Mouse (Mus musculus) T-helper 1 cell (primary cell): ENCODE data around the gene Larp1b.

Experiments used
- in situ Hi-C: fragments of 300-600 bp; cut with MboI, MseI; formaldehyde crosslinking; loops from one replicate; pipeline ENCODE4 v1.15.1; 2025; ENCODE audit warnings: high pct_unique_total_duplicates

Gene Larp1b

GRCm38 (mm10) chr3:41020687-41021086 is 71.1 kb downstream of the Larp1b start:
- in situ Hi-C loops, result no loop called here

DNA sequence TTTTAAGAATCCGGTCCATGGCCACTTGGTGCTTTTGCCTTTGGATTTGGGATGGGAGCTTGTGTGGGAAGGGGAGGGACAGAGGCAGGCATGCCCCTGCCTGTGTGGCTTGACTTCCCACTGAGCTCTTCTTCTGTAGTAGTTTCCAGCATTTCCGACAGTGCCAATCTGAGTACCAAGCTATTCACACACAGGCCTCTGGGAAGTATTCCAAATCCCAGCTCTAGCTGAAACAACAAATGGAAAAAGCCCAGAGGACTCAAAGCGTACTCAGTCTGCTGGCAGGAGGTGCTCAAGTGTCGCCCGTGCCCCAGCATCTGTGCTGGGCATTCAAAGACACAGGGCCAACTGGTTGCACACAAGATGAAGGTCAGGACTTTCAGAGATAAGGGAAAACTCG is 72.4 kb downstream of the Larp1b start:
- in situ Hi-C loops, result no loop called here

- in situ Hi-C loops, result loop anchor here (10.0 kb wide), 1 partner anchor 144 kb away; no protein-coding TSS in a partner anchor
These were observed 81.1 kb downstream of the Larp1b start for GRCm38 (mm10) chr3:41030705-41031104.

- in situ Hi-C loops, result loop anchor here (10.0 kb wide), 1 partner anchor 143 kb away; no protein-coding TSS in a partner anchor
These were observed 81.9 kb downstream of the Larp1b start for GRCm38 (mm10) chr3:41031286-41032210.

DNA sequence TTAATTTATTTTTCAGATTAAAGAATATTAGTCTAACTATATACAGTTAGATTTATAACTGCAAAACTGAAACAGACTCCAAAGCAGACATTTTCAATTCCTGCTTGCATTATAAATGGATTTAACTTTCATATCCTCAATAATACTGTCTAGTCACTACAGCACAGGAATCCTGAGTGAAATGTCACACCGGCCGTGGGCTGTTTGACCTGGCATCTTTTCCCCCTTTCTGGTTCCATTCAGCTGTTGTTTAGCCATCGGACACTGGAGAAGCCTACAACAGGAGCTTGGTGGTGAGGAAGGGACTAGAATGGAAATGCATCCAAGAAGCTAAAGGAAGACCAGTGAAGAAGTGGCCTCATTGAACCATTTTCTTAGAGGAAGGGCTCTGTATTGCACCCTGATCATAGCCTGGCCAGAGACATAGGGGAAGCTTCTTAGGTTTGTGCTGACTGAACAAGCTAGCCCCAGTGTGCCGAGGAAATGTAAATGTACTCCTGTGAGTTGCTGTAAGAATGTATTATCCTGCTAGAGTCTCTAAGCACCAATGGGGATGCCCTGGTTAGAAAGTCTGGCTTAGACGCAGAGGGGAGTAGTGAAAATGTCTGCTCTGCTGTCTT is 88.8 kb downstream of the Larp1b start:
- in situ Hi-C loops, result loop anchor here (10.0 kb wide), 1 partner anchor 136 kb away; no protein-coding TSS in a partner anchor

- in situ Hi-C loops, result no loop called here
These were observed 91.6 kb downstream of the Larp1b start for GRCm38 (mm10) chr3:41041241-41041640.

- in situ Hi-C loops, result no loop called here
These were observed 92.7 kb downstream of the Larp1b start for GRCm38 (mm10) chr3:41042195-41042938.

DNA sequence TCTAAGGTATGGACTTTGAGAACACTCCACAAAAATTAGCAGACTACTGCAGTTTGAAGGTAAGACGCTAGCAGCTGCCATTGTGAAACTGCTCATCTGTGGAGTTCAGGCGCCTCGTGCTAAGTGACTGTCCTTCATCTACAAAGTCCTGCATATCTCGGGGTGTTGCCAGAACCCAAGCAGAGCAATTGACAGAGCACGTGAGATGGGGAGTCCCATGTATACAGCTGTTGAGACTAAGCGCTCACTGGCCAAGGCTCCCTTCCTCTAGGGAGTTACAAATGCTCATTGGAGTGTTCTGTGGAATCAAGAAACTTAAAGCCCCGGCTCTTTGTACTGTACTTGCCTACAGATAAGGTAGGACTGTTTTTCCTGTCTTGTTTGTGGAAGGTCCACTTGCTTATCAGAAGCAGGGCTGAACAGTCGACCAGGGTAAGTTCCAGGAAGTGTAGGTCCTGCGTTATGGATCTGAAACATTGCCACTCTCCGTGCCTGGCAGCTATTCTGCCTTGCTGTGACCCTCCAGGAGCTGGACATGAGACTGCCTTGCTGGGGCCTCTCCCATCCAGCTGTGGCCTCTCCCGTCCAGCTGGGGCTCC is 94.2 kb downstream of the Larp1b start:
- in situ Hi-C loops, result no loop called here

DNA sequence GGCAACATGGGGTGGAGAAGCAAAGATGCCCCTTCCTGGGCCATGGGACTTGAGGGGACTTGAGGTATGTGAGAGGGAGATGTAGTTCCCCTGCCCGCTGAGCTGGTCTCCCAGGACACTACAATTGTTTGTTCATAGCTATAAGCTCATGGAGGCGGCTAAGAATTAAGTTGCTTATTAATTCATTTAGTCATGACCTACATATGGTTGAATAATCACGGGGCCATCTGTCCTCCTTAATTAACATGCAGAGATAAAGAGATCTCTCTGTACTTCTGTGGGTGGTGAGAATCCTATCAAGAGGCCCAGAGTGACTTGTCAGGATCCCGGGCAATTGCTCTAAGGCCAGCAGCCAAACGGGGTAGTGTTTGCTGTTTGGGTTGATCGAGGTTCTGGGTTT is 98.2 kb downstream of the Larp1b start:
- in situ Hi-C loops, result no loop called here

DNA sequence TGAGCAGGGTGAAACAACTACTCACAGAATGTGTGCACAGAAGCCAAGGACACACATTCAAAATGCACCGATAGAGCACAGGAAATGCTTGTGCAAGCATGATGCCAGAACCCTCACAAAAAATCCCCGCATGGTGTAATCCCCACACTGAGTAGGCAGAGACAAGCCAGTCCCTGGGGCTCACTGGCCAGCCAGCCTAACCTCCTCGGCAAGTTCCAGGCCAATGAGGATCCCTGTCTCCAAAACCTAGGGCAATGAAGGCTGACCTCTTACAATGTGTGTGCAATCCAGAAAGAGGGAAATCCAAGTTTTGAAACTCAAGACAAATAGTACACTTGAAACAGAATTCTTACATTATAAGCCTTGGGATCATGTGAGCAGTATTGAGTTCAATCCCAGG is 103.7 kb downstream of the Larp1b start:
- in situ Hi-C loops, result no loop called here

- in situ Hi-C loops, result no loop called here
These were observed 108.8 kb downstream of the Larp1b start for GRCm38 (mm10) chr3:41058395-41058794.

DNA sequence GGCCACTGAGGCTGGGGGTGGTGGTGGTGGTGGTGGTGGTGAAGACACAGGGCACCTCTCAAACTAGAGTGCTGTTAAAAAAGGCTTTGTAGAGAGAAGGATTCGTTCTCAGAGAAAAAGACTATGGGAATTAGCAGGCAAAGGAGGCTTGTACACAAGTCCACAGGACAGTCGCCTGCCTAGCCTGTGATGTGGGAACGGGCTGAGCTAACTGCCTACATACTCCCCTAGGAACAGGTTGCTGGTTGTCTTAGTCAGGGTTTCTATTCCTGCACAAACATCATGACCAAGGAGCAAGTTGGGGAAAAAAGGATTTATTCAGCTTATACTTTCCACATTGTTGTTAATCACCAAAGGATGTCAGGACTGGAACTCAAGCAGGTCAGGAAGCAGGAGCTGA is 109.6 kb downstream of the Larp1b start:
- in situ Hi-C loops, result no loop called here

DNA sequence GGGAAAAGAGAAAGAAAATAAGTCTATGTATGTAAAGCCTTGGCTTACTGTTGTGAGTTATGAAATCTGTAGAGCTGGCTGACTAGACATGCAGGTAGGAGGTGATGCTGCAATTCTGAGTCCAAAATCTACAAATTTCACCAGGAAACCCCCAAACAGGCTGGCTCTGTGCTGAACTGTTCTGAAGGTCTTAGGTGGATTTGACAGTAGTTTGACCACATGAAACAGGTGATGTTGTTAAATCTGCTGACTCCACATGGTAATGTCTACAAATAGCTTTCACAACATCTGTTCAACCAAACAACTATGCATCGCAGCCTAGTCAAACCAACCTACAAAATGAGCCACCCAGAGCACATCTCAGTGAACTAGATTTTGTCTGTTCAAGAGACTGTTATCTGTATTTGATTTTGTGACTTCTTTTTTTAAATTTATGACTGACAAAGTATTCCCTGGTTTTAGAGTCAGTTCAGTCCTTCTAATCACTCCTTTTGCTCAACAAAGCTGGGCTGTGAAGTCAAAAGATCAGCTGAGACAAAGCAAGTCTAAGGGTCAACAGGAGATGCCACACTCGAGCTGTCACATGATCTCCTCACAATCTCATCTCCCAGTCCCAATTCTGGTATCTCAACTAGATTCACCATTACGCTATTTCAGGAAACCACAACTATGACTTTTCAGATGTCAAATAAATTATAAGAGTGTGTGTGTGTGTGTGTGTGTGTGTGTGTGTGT is 112.4 kb downstream of the Larp1b start:
- in situ Hi-C loops, result no loop called here

- in situ Hi-C loops, result no loop called here
These were observed 113.1 kb downstream of the Larp1b start for GRCm38 (mm10) chr3:41062758-41063157.

- in situ Hi-C loops, result no loop called here
These were observed 115.7 kb downstream of the Larp1b start for GRCm38 (mm10) chr3:41065320-41065719.

DNA sequence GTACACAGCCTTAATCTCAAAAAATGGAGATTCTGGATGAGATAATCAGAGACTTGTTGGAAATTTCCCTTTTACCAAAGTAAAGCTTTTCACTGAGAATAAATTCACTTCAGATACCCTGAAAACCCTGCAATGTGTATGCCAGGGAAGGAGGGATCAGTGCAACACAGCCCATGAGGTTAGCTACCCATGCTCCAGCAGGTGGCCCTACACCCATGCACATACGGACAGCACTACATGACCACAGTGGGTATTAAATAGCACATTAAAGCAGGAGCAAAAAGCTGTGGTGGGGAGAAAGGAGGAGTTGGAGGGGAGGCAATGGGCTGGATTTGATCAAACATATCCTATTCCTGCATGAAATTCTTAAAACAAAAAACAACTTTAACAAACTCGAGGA is 120.9 kb downstream of the Larp1b start:
- in situ Hi-C loops, result no loop called here

GRCm38 (mm10) chr3:41075376-41075775 is 125.7 kb downstream of the Larp1b start:
- in situ Hi-C loops, result no loop called here

DNA sequence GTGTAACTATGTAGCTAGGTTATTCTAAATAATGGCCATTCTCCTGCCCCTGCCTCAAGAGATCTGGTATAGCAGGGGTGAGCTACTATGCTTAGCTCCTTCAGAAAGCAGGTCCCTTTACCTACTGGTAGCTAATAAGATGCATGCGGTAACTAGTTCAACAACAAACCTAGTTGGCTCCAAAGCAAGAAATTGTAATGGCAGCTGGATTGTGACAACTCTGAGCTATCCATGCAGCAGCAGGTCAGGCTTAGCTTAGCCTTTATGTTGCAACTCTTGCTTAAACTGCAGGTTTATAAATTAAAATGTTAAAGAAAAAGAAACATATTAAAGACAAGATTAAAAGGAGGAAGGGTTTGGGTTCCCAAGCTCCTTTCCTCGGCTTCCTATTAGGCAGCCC is 129.0 kb downstream of the Larp1b start:
- in situ Hi-C loops, result no loop called here

GRCm38 (mm10) chr3:41080724-41081123 is 131.1 kb downstream of the Larp1b start:
- in situ Hi-C loops, result no loop called here

DNA sequence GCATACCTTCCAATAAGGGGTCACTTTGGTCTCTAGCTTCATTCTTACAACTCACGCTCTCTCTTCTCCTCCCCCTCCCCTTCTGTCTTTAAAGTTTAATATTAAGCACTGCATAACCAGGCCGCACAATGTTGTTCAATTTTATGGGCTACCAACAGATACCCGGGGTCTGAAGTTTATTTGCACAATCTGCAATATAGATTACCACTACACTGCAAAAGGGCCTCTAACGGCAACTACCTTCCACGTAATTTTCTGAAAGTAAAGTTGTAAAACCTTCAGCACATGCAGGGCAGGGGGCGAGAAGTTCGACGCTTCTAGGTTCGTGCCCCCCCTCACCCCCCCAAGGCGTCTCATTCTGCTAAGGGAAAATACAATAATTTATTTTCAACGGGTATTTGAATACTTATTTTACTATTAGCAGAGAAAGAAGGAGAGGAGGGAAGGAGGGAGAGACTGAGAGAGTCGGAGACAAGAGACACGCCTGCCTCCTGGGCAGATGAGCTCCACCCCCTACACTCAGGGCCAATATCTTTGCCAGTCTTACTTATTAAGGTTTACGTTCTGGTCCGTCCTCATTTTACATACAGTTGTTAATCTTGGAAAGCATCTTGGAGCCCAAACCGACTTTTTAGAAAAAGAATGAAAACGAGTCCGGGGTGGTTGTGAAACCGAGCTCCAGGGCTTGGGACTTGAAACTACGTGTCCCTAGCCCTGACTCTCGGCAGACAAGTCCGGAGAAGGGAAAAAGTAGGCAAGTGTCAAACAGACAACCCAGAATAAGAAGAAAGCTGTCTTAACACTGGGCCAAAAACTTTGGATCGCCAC is 132.1 kb downstream of the Larp1b start:
- in situ Hi-C loops, result no loop called here
